Mouse (Mus musculus) liver, adult 2 months (tissue): ENCODE data around the gene Fbxl14. TPM values are rescaled to one million over a fixed set of nuclear protein-coding genes. Genes with fewer than 3 reads are reported as not detected.

Experiments used
- DNase-seq: peaks from one replicate; pipeline ENCODE4 v3.0.0-alpha.2; 2011; ENCODE audit warnings: low read depth, low spot score; ENCODE audit errors: extremely low read depth
- H3K27ac ChIP-seq: fragments of 200-500 bp; replicated peaks from 2 replicates; pipeline ENCODE4 v1.5.1; 2012; ENCODE audit warnings: low read depth, mild to moderate bottlenecking, control low read depth, inconsistent platforms, low read length; ENCODE audit not compliant: insufficient read depth
- H3K27me3 ChIP-seq: fragments of 200-500 bp; 2 replicates; pipeline ENCODE4 v1.6.1; 2012; ENCODE audit warnings: mild to moderate bottlenecking, moderate library complexity, low read length, inconsistent platforms; ENCODE audit not compliant: control insufficient read depth, insufficient read depth
- H3K36me3 ChIP-seq: fragments of 200-500 bp; 2 replicates; pipeline ENCODE4 v1.6.1; 2012; ENCODE audit warnings: low read length, inconsistent platforms; ENCODE audit not compliant: control insufficient read depth, insufficient read depth
- H3K4me1 ChIP-seq: fragments of 200-500 bp; 2 replicates; pipeline ENCODE4 v1.6.1; 2011; ENCODE audit warnings: low read length; ENCODE audit not compliant: control insufficient read depth, insufficient read depth
- H3K4me3 ChIP-seq: fragments of 200-500 bp; 2 replicates; pipeline ENCODE4 v1.5.1; 2011; ENCODE audit warnings: low read depth, mild to moderate bottlenecking, control low read depth, low read length, moderate library complexity; ENCODE audit not compliant: insufficient read depth
- H3K79me2 ChIP-seq: fragments of 200-500 bp; 2 replicates; pipeline ENCODE4 v1.6.1; 2012; ENCODE audit warnings: inconsistent platforms, mild to moderate bottlenecking, low read length, moderate library complexity; ENCODE audit not compliant: control insufficient read depth, insufficient read depth
- H3K9ac ChIP-seq: fragments of 200-500 bp; 2 replicates; pipeline ENCODE4 v1.6.1; 2012; ENCODE audit warnings: low read depth, mild to moderate bottlenecking, control low read depth, inconsistent platforms, low read length
- CTCF ChIP-seq: fragments of 200-500 bp; IDR thresholded peaks from 2 replicates; pipeline ENCODE4 v1.5.1; 2011; ENCODE audit warnings: low read depth, low read length, control low read depth
- POLR2A ChIP-seq: fragments of 200-500 bp; IDR thresholded peaks from 2 replicates; pipeline ENCODE4 v1.6.1; 2011; ENCODE audit warnings: low read length, control low read depth; ENCODE audit not compliant: insufficient read depth; ENCODE audit errors: extremely low read depth
- WGBS: fragments of 180-500 bp; shearing (Covaris S2); methylation state at CpG from one replicate; pipeline ENCODE4 v1.1.7; 2018; 5-methylcytosine and 5-hydroxymethylcytosine counted together
- polyA plus RNA-seq: library from polyadenylated mRNA; depleted of rRNA; stranded (reverse); fragments of >200 nt; gene quantifications from 2 replicates; pipeline ENCODE4 v1.2.3, GENCODE M21; 2012
- total RNA-seq: library from RNA; depleted of rRNA; stranded (reverse); fragments of >200 nt; gene quantifications from 2 replicates; pipeline ENCODE4 v1.2.3, GENCODE M21; 2014

Gene Fbxl14
- total and polyA plus RNA-seq, 2 experiments = 5.0 to 18.7 TPM

DNA sequence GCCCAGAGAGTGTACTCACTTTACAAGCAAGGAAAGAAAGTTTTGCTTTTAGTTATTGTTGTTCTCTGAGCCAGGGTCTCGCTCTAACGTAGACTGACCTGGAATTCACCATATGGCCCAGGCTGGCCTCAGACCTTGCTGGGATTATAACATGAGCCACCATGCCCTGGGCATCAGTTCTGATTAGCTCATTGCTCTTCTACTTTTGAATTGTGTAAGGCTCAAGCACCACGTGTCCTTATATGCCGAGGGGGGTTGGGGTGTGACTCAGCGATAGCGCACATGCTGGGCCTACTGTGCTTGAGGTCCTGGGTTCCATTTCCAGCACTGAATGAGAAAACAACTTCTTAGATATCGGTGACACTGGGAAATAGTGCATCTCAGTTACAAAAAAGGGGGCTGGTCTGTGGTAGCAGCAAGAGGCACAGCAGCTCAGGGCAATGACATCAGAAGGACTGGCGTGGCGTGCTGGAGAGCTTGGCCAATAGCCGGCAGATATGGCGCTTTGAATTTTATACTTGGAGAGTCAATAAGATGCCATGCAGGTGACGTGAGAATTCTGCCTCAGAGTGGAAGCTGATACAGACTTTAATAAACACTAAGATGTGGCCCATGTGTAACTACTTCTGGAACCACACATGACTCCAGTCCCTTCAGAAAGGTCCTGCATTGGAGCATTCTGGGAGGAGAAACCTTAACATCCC, 7.1 kb downstream of the Fbxl14 start:
- Histone ChIP-seq H3K27ac (no peak overlapping the region), H3K4me1 (no peaks in the 10 kb centered on the region), H3K36me3 (no peaks in the 10 kb centered on the region), H3K9ac (no peak overlapping the region), H3K4me3 (no peak overlapping the region), H3K79me2 (no peaks in the 10 kb centered on the region), H3K27me3 (no peaks in the 10 kb centered on the region)
- TF ChIP-seq POLR2A (no peak), CTCF (no peak)
- WGBS = 93% methylated on average over 12 of the region's 12 CpGs
- DNase-seq = no peak

DNA sequence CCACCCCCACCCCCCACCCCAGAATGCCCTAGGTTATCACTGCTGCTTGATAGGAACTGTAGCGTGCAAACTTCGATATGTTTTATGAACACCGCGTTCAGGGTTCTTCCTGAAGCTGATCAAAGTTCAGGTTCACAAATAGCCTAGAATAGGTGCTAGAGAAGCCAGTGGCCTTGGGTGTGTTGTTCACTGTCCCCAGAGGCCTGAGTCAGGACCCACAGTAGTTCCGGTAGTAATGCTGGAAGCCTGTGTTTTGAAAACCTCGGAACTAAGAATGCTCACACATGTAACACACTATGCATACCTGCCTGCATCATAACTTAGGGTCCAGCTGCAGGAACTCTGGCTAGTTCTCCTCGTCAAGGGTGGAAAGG, 7.6 kb downstream of the Fbxl14 start:
- Histone ChIP-seq H3K36me3 (no peaks in the 10 kb centered on the region), H3K27me3 (no peaks in the 10 kb centered on the region), H3K79me2 (no peaks in the 10 kb centered on the region), H3K9ac (no peak overlapping the region), H3K4me1 (no peaks in the 10 kb centered on the region), H3K27ac (no peak overlapping the region), H3K4me3 (no peak overlapping the region)
- 66% methylated on average over 7 of the region's 7 CpGs for WGBS
- peak; percentile 60 for DNase-seq
- TF ChIP-seq CTCF = no peak
- no peak for TF ChIP-seq POLR2A

DNA sequence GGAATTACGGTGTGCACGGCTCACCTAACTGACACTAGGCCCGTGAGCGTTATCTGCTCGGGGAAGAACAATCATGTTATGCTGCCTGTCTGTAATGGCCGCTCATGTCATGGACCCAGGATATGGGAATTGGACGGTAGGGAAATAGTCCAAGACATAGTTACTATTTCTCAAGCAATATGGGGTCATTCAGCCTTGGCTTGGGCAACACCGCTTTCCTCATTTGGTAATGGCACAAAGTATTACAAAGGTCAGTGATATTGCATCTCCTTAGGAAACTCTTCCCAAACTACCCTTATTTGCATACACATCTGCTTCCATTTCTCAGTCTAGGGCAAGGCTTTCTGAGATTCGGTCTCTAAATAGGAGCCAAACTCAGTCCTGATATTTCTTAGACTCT, 8.2 kb downstream of the Fbxl14 start:
- H3K27me3 ChIP-seq = no peaks in the 10 kb centered on the region
- no peak for DNase-seq
- no peaks in the 10 kb centered on the region for H3K79me2 ChIP-seq
- no peaks in the 10 kb centered on the region for H3K4me1 ChIP-seq
- H3K27ac ChIP-seq = no peak overlapping the region
- WGBS = 88% methylated on average over 9 of the region's 9 CpGs
- TF ChIP-seq CTCF (no peak), POLR2A (no peak)
- H3K36me3 ChIP-seq = no peaks in the 10 kb centered on the region
- H3K4me3 ChIP-seq = no peak overlapping the region
- no peak overlapping the region for H3K9ac ChIP-seq

DNA sequence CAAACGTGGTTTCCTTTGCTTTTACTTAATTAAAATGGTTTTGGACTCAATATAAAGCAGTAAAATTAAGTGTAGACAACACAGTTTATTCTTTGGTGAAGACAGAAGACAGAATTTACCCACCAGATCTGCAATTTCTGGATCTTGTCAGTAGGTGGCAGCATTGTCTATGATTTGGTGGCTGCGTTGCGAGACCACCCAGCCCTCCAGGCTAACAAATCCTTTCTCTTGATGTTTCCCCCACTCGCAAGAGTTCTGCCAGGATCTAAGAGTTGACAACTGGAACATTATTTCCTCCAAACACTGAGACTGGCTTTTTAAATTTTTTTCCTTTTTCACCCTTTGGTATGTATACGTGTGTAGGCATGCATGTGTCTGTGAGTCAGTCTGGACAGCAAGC, 10.3 kb downstream of the Fbxl14 start:
- Histone ChIP-seq H3K27me3 (no peaks in the 10 kb centered on the region), H3K27ac (no peak overlapping the region), H3K79me2 (no peaks in the 10 kb centered on the region), H3K4me1 (no peaks in the 10 kb centered on the region), H3K36me3 (no peaks in the 10 kb centered on the region), H3K4me3 (no peak overlapping the region), H3K9ac (no peak overlapping the region)
- no peak for DNase-seq
- TF ChIP-seq CTCF (peak; percentile 73), POLR2A (no peak)
- 15% methylated on average over 5 of the region's 5 CpGs for WGBS

DNA sequence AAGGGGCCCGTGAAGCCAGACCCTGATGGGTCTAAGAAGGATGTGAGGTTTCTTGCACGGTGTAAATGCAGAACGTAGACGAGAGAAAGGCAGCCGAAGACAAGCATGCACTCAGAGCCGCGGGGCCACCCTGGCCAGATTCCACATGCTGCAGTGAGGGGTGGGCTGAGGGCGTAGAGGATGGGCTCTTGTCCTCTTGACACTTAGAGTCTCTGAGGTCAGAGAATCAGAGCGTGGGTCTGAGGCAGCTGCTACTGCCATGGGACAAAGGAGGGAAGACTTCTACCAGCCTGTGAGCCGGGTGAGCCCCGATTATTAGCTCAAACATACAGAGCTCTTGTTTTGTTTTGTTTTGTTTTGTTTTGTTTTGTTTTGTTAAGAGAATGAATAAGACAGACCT, 11.1 kb downstream of the Fbxl14 start:
- Histone ChIP-seq H3K9ac (no peak overlapping the region), H3K36me3 (no peaks in the 10 kb centered on the region), H3K27ac (no peak overlapping the region), H3K4me1 (no peaks in the 10 kb centered on the region), H3K27me3 (no peaks in the 10 kb centered on the region), H3K4me3 (no peak overlapping the region), H3K79me2 (no peaks in the 10 kb centered on the region)
- 66% methylated on average over 11 of the region's 11 CpGs for WGBS
- TF ChIP-seq POLR2A (no peak), CTCF (no peak)
- DNase-seq = no peak

DNA sequence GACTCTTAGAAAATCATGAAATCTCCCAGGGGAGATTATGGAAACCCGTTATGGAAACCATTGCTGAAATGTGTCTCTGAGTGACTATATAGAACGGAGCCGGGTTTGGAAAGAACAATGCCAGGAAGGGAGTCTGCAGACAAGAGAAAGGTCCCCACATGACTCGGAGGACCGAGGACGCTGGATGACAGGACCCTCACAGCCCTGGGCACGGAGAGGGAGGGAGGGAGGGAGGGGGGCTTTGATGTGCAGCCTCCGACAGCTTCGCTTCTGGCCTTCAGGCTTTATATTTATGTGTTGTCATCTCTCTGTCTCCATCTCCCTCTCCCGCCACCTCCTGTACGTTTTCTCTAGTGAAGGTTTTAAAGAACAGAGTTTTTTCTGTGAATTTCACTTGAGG, 11.5 kb downstream of the Fbxl14 start:
- Histone ChIP-seq H3K79me2 (no peaks in the 10 kb centered on the region), H3K36me3 (no peaks in the 10 kb centered on the region), H3K27ac (no peak overlapping the region), H3K4me1 (no peaks in the 10 kb centered on the region), H3K27me3 (no peaks in the 10 kb centered on the region), H3K9ac (no peak overlapping the region), H3K4me3 (no peak overlapping the region)
- no peak for TF ChIP-seq POLR2A
- TF ChIP-seq CTCF = no peak
- 85% methylated on average over 11 of the region's 11 CpGs for WGBS
- DNase-seq = no peak
